Mouse (Mus musculus) olfactory bulb, adult 2 months (tissue): ENCODE measurements around the gene Ric8a.

Experiments
- CTCF ChIP-seq: fragments of 200-500 bp; IDR thresholded peaks from 2 replicates; pipeline ENCODE4 v1.5.1; 2012; ENCODE audit warnings: low read depth, mild to moderate bottlenecking, low read length, moderate library complexity; ENCODE audit not compliant: insufficient read depth
- POLR2A ChIP-seq: fragments of 200-500 bp; IDR thresholded peaks from 2 replicates; pipeline ENCODE4 v1.6.1; 2012; ENCODE audit warnings: mild to moderate bottlenecking, low read depth, low read length, moderate library complexity; ENCODE audit not compliant: insufficient read depth

DNA sequence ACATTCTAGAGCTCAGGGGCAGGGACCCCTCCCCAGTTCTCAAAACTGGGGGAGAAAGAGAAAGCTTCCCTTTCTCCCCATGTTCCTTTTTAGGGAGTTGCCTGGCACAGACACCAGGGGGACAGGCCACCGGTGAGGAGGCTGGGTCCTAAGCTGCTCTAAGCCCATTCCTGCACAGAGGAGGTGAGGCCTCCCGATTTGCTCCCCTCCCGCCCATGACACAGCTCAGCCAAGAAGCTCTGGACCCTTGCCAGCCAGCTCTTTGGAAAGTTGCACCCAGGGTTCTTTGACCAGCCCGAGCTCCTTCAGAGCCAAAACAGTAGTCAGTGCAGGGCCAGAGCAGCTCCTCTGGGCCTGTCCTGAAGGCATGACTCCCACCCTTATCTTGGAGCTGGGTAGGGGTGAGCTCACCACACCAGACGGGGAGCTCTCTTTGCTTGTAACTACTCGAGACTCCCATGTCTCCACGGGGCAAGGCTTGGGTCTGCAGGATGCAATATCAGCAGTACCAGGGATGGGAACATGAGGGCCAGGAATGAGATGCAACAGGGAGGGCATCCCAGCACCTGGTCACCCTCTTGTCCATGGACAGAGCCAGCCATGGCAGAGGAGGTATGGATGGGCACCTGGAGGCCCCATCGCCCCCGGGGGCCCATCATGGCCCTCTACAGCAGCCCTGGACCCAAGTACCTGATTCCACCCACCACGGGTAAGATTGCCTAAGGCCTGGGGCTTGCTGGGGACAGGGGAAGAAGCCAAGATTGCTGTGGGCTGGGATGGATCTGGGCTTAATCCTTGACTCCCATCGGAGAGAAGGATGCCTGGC, 8.8 kb upstream of the Ric8a start, which contains the start of gene Odf3:
- TF ChIP-seq CTCF, result no peak
- no peak for TF ChIP-seq POLR2A
